Mouse (Mus musculus) lung, embryonic 14.5 days (tissue): ENCODE results near the gene Kcnk4. TPM values are rescaled to one million over a fixed set of nuclear protein-coding genes. Genes with fewer than 3 reads are reported as not detected.
A peak's percentile ranks its signal among the peaks of the same experiment; 100 is the strongest.

Source experiments
- ATAC-seq: fragments of 200-750 bp; cut with Nextera tagmentation; 2 replicates; pipeline ENCODE4 v1.8.0; 2017; ENCODE audit warnings: mild to moderate bottlenecking, moderate TSS enrichment, moderate library complexity; ENCODE audit not compliant: insufficient read depth
- DNase-seq: peaks from one replicate; pipeline ENCODE4 v3.0.0-alpha.2; 2015
- H3K27ac ChIP-seq: fragments of 300-500 bp; sonication (generic); 2 replicates; pipeline ENCODE4 v1.5.1; 2014; ENCODE audit warnings: low read depth, mild to moderate bottlenecking, moderate library complexity
- H3K27me3 ChIP-seq: fragments of 300-500 bp; sonication (generic); 2 replicates; pipeline ENCODE4 v1.6.1; 2014; ENCODE audit warnings: low read length, control low read depth; ENCODE audit not compliant: insufficient read depth
- H3K36me3 ChIP-seq: fragments of 300-500 bp; sonication (generic); 2 replicates; pipeline ENCODE4 v1.6.1; 2014; ENCODE audit warnings: control low read depth; ENCODE audit not compliant: insufficient read depth
- H3K4me1 ChIP-seq: fragments of 300-500 bp; sonication (generic); 2 replicates; pipeline ENCODE4 v1.6.1; 2014; ENCODE audit warnings: antibody characterized with exemption, control low read depth; ENCODE audit not compliant: insufficient read depth
- H3K4me2 ChIP-seq: fragments of 300-500 bp; sonication (generic); 2 replicates; pipeline ENCODE4 v1.6.1; 2014; ENCODE audit warnings: mild to moderate bottlenecking
- H3K4me3 ChIP-seq: fragments of 300-500 bp; sonication (generic); 2 replicates; pipeline ENCODE4 v1.5.1; 2014; ENCODE audit warnings: low read depth, low read length
- H3K9ac ChIP-seq: fragments of 300-500 bp; sonication (generic); 2 replicates; pipeline ENCODE4 v1.6.1; 2014
- H3K9me3 ChIP-seq: fragments of 300-500 bp; sonication (generic); 2 replicates; pipeline ENCODE4 v1.6.1; 2016; ENCODE audit warnings: low read depth, low read length, control low read depth
- CTCF ChIP-seq: IDR thresholded peaks from 2 replicates; pipeline ENCODE4 v1.5.1; 2016; ENCODE audit warnings: antibody characterized with exemption, low read depth
- WGBS: fragments of 180-500 bp; shearing (Covaris S2); extraction: QIAGEN DNeasy Blood & Tissue Kit; methylation state at CpG from one replicate; pipeline ENCODE4 v1.1.7; 2014; 5-methylcytosine and 5-hydroxymethylcytosine counted together
- polyA plus RNA-seq: library from polyadenylated mRNA; unstranded; fragments of >200 nt; fragmentation: Nextera tagmentation; extraction: Ambion mirVana; gene quantifications from 2 replicates; pipeline ENCODE4 v1.2.1, GENCODE M21; 2014

The Kcnk4 gene
- polyA plus RNA-seq, 1 experiment from 2014 or later: 0.17 TPM

GRCm38 (mm10) chr19:6949951-6950350 lies 15.6 kb upstream of the Kcnk4 start:
- Histone ChIP-seq H3K36me3 (peaks cover 21% of the 10 kb centered on the region), H3K9me3 (no peaks in the 10 kb centered on the region), H3K4me2 (peak overlapping the region; percentile 95), H3K27me3 (no peaks in the 10 kb centered on the region), H3K27ac (peak overlapping the region; percentile 99), H3K4me3 (peak overlapping the region; percentile 55), H3K4me1 (peaks cover 17% of the 10 kb centered on the region), H3K9ac (peak overlapping the region; percentile 73)
- WGBS: 52% methylated on average over 5 of the region's 5 CpGs
- no peak for DNase-seq
- no peak for ATAC-seq
- no peak for TF ChIP-seq CTCF

GRCm38 (mm10) chr19:6949532-6949931 lies 15.2 kb upstream of the Kcnk4 start:
- no peak for TF ChIP-seq CTCF
- no peak overlapping the region for H3K27ac ChIP-seq
- no peak for ATAC-seq
- 88% methylated on average over 5 of the region's 5 CpGs for WGBS
- H3K9ac ChIP-seq: no peak overlapping the region
- H3K27me3 ChIP-seq: no peaks in the 10 kb centered on the region
- H3K9me3 ChIP-seq: no peaks in the 10 kb centered on the region
- peak overlapping the region; percentile 55; the same call in 1 of the 2 replicates for H3K4me3 ChIP-seq
- H3K4me1 ChIP-seq: peaks cover 17% of the 10 kb centered on the region
- peaks cover 19% of the 10 kb centered on the region for H3K36me3 ChIP-seq
- DNase-seq: no peak
- H3K4me2 ChIP-seq: peak overlapping the region; percentile 95

- no peak overlapping the region for H3K27ac ChIP-seq
- DNase-seq (no peak), ATAC-seq (no peak)
- no peak overlapping the region for H3K4me3 ChIP-seq
- no peak overlapping the region for H3K4me2 ChIP-seq
- no peak overlapping the region for H3K9ac ChIP-seq
- no peaks in the 10 kb centered on the region for H3K27me3 ChIP-seq
- H3K36me3 ChIP-seq: 0 out of 2 replicates have a peak, but pooled peaks cover 8% of the 10 kb centered on the region
- no peak for TF ChIP-seq CTCF
- H3K4me1 ChIP-seq: peaks cover 16% of the 10 kb centered on the region
- WGBS: 75% methylated on average over 4 of the region's 4 CpGs
- no peaks in the 10 kb centered on the region for H3K9me3 ChIP-seq
Measured at GRCm38 (mm10) chr19:6948186-6948585, 13.9 kb upstream of the Kcnk4 start.

GRCm38 (mm10) chr19:6947742-6948141 lies 13.4 kb upstream of the Kcnk4 start:
- H3K27ac ChIP-seq: no peak overlapping the region
- peaks cover 16% of the 10 kb centered on the region for H3K4me1 ChIP-seq
- H3K4me3 ChIP-seq: no peak overlapping the region
- no peak overlapping the region for H3K9ac ChIP-seq
- 61% methylated on average over 4 of the region's 4 CpGs for WGBS
- DNase-seq: no peak
- 0 out of 2 replicates have a peak, but pooled peaks cover 8% of the 10 kb centered on the region for H3K36me3 ChIP-seq
- no peaks in the 10 kb centered on the region for H3K27me3 ChIP-seq
- no peak for ATAC-seq
- H3K9me3 ChIP-seq: no peaks in the 10 kb centered on the region
- no peak for TF ChIP-seq CTCF
- no peak overlapping the region for H3K4me2 ChIP-seq

GRCm38 (mm10) chr19:6943709-6944108 lies 9.4 kb upstream of the Kcnk4 start:
- Histone ChIP-seq H3K27ac (no peak overlapping the region), H3K4me2 (no peak overlapping the region), H3K9ac (no peak overlapping the region), H3K4me3 (no peak overlapping the region), H3K4me1 (peaks cover 9% of the 10 kb centered on the region), H3K27me3 (no peaks in the 10 kb centered on the region), H3K36me3 (0 out of 2 replicates have a peak, but pooled peaks cover 4% of the 10 kb centered on the region), H3K9me3 (no peaks in the 10 kb centered on the region)
- ATAC-seq (no peak), DNase-seq (no peak)
- 86% methylated on average over 6 of the region's 6 CpGs for WGBS
- no peak for TF ChIP-seq CTCF

- 22% methylated on average over 5 of the region's 5 CpGs for WGBS
- no peak for TF ChIP-seq CTCF
- H3K9ac ChIP-seq: peak overlapping the region; percentile 72
- DNase-seq (no peak), ATAC-seq (peak; percentile 2; the same call in 1 of the 2 replicates)
- H3K4me3 ChIP-seq: peak overlapping the region; percentile 80
- H3K4me2 ChIP-seq: peak overlapping the region; percentile 98
- H3K9me3 ChIP-seq: no peaks in the 10 kb centered on the region
- peaks cover 9% of the 10 kb centered on the region for H3K4me1 ChIP-seq
- peak overlapping the region; percentile 68; the same call in 1 of the 2 replicates for H3K27ac ChIP-seq
- no peaks in the 10 kb centered on the region for H3K27me3 ChIP-seq
- H3K36me3 ChIP-seq: 0 out of 2 replicates have a peak, but pooled peaks cover 4% of the 10 kb centered on the region
Measured at GRCm38 (mm10) chr19:6942764-6943163, 8.4 kb upstream of the Kcnk4 start.

- Histone ChIP-seq H3K4me1 (peaks cover 9% of the 10 kb centered on the region), H3K27ac (peak within 1 kb of the TSS; percentile 97), H3K4me2 (peak within 1 kb of the TSS; percentile 98), H3K36me3 (0 out of 2 replicates have a peak, but pooled peaks cover 4% of the 10 kb centered on the region), H3K27me3 (no peaks in the 10 kb centered on the region), H3K9ac (peak within 1 kb of the TSS; percentile 72), H3K9me3 (no peaks in the 10 kb centered on the region), H3K4me3 (peak within 1 kb of the TSS; percentile 80)
- WGBS: under 1% methylated on average over 27 of the region's 27 CpGs
- DNase-seq (peak; percentile 96), ATAC-seq (peak; percentile 92)
- no peak for TF ChIP-seq CTCF
Measured at GRCm38 (mm10) chr19:6942249-6942691, 8.0 kb upstream of the Kcnk4 start, which contains the start of gene Gpr137. Gene Gpr137 (minus strand): TSS chr19:6942480.
